Mouse (Mus musculus): ENCODE data around the gene Gm21954. TPM values are rescaled to one million over a fixed set of nuclear protein-coding genes. Genes with fewer than 3 reads are reported as not detected.

The Gm21954 gene
- total and polyA plus RNA-seq, 3 experiments = not detected

DNA sequence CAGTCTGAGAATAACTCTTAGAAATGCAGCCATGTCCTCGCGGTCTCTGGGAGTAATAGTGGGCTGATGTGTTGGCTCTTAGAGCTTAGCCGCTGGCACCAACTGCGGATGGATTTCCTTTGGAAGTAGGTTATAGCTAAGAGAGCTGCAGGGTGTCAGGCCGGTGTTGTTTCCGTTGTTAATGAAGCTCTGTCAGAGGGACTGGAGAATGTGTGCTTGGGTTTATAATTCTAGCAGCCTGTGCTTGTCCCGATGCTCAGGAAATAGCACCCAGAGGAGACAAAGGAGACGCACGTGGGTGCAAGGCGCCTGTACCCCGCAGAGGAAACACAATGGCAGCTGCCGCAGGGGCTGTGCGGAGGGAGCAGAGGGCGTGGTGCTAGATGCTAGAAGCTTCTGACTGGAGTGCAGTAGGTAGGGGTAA lies 56.5 kb downstream of the Gm21954 start:
- H3K4me2 ChIP-seq (ENCODE audit: insufficient read depth, low read depth, poor library complexity, severe bottlenecking) = no peak overlapping the region
- no peaks in the 10 kb centered on the region for H3K4me1 ChIP-seq (ENCODE audit: control insufficient read depth in 1 of 2, insufficient read depth in 2 of 2)
- no peaks in the 10 kb centered on the region for H3K36me3 ChIP-seq (replicated peaks in 1 of 2; ENCODE audit: control insufficient read depth in 1 of 2, insufficient read depth in 1 of 2, low read length in 1 of 2)
- H3K79me2 ChIP-seq (replicated peaks; ENCODE audit: control insufficient read depth, extremely low read depth, insufficient read depth, poor library complexity, severe bottlenecking) = no peaks in the 10 kb centered on the region
- H3K27ac ChIP-seq (ENCODE audit: insufficient read depth, low read depth) = no peak overlapping the region
- H3K27me3 ChIP-seq (replicated peaks) = no peaks in the 10 kb centered on the region
- DNase-seq (ENCODE audit: extremely low read depth) = no peak
- dilution Hi-C loops (cut with MboI; ENCODE audit: extremely low pct_ligation_motif_present, extremely low pct_unique_long_range_greater_than_20kb, low sequenced_read_pairs) = no loop called here
- no peak overlapping the region for H3K9ac ChIP-seq (ENCODE audit: insufficient read depth, low read depth)
- H3K4me3 ChIP-seq (replicated peaks in 1 of 3; ENCODE audit: low read depth in 2 of 3, low read length in 2 of 3, poor library complexity in 1 of 3) = no peak overlapping the region
- H3K9me3 ChIP-seq (replicated peaks; ENCODE audit: low read length) = peaks cover 66% of the 10 kb centered on the region
- TF ChIP-seq TCF12 (IDR thresholded peaks at IDR 0.05; ENCODE audit: low read depth, low read length) (no peak), BHLHE40 (IDR thresholded peaks at IDR 0.05; ENCODE audit: low read depth, low read length) (no peak), POLR2AphosphoS2 (IDR thresholded peaks at IDR 0.05; ENCODE audit: low read depth, low read length) (no peak), ZMIZ1 (IDR thresholded peaks at IDR 0.05; ENCODE audit: low read depth, low read length) (no peak), ELF1 (IDR thresholded peaks at IDR 0.05; ENCODE audit: low read depth, low read length) (no peak), E2F4 (IDR thresholded peaks at IDR 0.05; ENCODE audit: insufficient replicate concordance, low read depth, low read length) (no peak), RCOR1 (conservative IDR thresholded peaks at IDR 0.05; ENCODE audit: low read depth, low read length) (no peak), CTCF (conservative IDR thresholded peaks at IDR 0.05 in 1 of 2, IDR thresholded peaks at IDR 0.05 in 1 of 2; ENCODE audit: low read depth in 2 of 2, low read length in 2 of 2) (no peak), UBTF (IDR thresholded peaks at IDR 0.05; ENCODE audit: low read depth, low read length) (no peak), JUN (IDR thresholded peaks at IDR 0.05; ENCODE audit: insufficient read depth, low read depth, low read length) (no peak), KAT2A (IDR thresholded peaks at IDR 0.05; ENCODE audit: insufficient replicate concordance, low read length) (no peak)
- in situ Hi-C loops (cut with MboI; ENCODE audit: low pct_ligation_motif_present, low pct_unique_long_range_greater_than_20kb, low sequenced_read_pairs) = no loop called here

Other genes starting within 250 kb of the Gm21954 start
- not detected in 2 replicates for gene Dclk1, start 229.8 kb downstream of the Gm21954 start, total RNA-seq (2012; rRNA removed)
- gene Dclk1, start 229.8 kb downstream of the Gm21954 start, total RNA-seq (2014; rRNA removed) = not detected in 2 replicates
- not detected in 2 replicates for gene Dclk1, start 229.8 kb downstream of the Gm21954 start, polyA plus RNA-seq (2012; ENCODE audit: insufficient read length, low read depth)